Mouse (Mus musculus) ES-E14 (cell line): ENCODE measurements at regions not wholly inside any gene's neighbourhood (a gene's known extent, or its start where the extent isn't known, plus 50 kb on each side); places are given as distances from the start of the nearest gene placed in this dataset.

Experiments
- CHD2 ChIP-seq: IDR thresholded peaks from 2 replicates; pipeline ENCODE4 v1.6.1; 2014; ENCODE audit warnings: mild to moderate bottlenecking, low read depth, low read length, inconsistent platforms
- HCFC1 ChIP-seq: IDR thresholded peaks from 2 replicates; pipeline ENCODE4 v1.6.1; 2012; ENCODE audit warnings: low read length, inconsistent platforms, borderline replicate concordance; ENCODE audit not compliant: insufficient read depth
- MAFK ChIP-seq: IDR thresholded peaks from 2 replicates; pipeline ENCODE4 v1.6.1; 2014; ENCODE audit warnings: mild to moderate bottlenecking, low read depth, low read length, inconsistent platforms; ENCODE audit not compliant: insufficient read depth
- ZNF384 ChIP-seq: IDR thresholded peaks from 2 replicates; pipeline ENCODE4 v1.6.1; 2012; ENCODE audit warnings: low read depth, low read length, inconsistent platforms

GRCm38 (mm10) chr10:102686667-102687397 lies 174.8 kb downstream of the Rassf9 start:
- TF ChIP-seq HCFC1 (no peak), ZNF384 (no peak), MAFK (no peak), CHD2 (no peak)
